Mouse (Mus musculus): ENCODE results near the gene Prss12. TPM values are rescaled to one million over a fixed set of nuclear protein-coding genes. Genes with fewer than 3 reads are reported as not detected.

Gene Prss12
- polyA plus RNA-seq (2015; fragmentation: Nextera tagmentation; extraction: Ambion mirVana), result 22.3 and 27.9 TPM in 2 replicates

DNA sequence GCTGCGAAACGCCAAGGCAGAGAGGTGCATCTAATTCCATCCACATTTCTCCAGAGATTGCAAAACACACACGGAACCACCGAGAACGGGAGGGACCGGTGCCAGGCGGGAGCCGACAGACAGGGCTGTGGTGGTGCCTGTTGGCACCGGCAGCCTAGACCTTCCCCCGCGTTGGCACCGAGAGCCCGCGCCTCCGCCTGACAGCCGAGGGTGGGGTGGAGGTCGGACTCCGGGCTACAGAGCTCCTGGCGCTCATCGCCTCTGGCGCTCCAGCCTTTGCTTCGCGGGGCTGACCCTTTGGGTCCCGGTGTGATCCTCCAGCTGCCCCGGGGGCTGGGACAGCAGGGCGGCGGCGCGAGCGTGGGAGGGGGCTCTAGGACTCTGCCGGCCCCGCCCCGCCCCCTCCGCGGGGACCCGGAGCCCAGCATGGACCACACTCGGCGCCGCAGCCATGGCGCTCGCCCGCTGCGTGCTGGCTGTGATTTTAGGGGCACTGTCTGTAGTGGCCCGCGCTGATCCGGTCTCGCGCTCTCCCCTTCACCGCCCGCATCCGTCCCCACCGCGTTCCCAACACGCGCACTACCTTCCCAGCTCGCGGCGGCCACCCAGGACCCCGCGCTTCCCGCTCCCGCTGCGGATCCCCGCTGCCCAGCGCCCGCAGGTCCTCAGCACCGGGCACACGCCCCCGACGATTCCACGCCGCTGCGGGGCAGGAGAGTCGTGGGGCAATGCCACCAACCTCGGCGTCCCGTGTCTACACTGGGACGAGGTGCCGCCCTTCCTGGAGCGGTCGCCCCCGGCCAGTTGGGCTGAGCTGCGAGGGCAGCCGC, at the start of gene Prss12:
Gene Prss12, plus strand, starts transcription at position 206 of the 830 bp plus-strand sequence.
- Histone ChIP-seq H3K9me3 (no peaks in the 10 kb centered on the region), H3K4me2 (peak within 1 kb of the TSS; percentile 99), H3K36me3 (no peaks in the 10 kb centered on the region), H3K27me3 (peaks cover 25% of the 10 kb centered on the region), H3K4me3 (peak within 1 kb of the TSS; percentile 61), H3K27ac (no peak within 1 kb of the TSS), H3K9ac (peak within 1 kb of the TSS; percentile 56), H3K4me1 (peaks cover 15% of the 10 kb centered on the region)
- peak; percentile 56 for ATAC-seq (ENCODE audit: insufficient number of reproducible peaks, low FRiP score, low TSS enrichment, low read depth)
- WGBS, result under 1% methylated on average over 73 of the region's 84 CpGs

GRCm38 (mm10) chr3:123397562-123398481, 48.9 kb upstream of the Prss12 start:
- Histone ChIP-seq H3K27me3 (no peaks in the 10 kb centered on the region), H3K36me3 (no peaks in the 10 kb centered on the region), H3K4me3 (no peak overlapping the region), H3K4me1 (no peaks in the 10 kb centered on the region), H3K27ac (no peak overlapping the region), H3K9me3 (no peaks in the 10 kb centered on the region), H3K4me2 (no peak overlapping the region), H3K9ac (no peak overlapping the region)
- no peak for ATAC-seq (ENCODE audit: insufficient number of reproducible peaks, low FRiP score, low TSS enrichment, low read depth)
- 56% methylated on average over 9 of the region's 9 CpGs for WGBS

DNA sequence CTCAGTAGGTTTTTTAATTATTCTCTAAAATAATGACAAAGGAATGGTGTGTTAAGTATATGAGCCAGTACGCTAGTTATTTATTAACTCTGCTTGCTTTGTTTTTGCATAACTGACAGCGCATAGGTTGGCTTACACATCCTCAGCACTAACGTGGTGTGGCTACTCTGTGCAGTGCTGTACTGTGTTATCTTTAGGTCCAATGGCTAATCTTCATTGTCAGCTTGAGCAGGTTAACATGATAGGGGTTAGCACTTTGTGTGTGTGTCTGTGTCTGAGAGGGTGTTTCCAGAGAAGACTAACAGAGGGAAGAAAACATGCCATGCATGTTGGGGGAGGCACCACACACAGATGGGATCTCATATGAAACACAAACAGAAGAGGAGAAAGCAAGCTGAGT, 41.8 kb upstream of the Prss12 start:
- Histone ChIP-seq H3K27ac (no peak overlapping the region), H3K9ac (no peak overlapping the region), H3K4me2 (no peak overlapping the region), H3K36me3 (no peaks in the 10 kb centered on the region), H3K9me3 (no peaks in the 10 kb centered on the region), H3K4me3 (no peak overlapping the region), H3K4me1 (no peaks in the 10 kb centered on the region), H3K27me3 (no peaks in the 10 kb centered on the region)
- ATAC-seq (ENCODE audit: insufficient number of reproducible peaks, low FRiP score, low TSS enrichment, low read depth), result no peak
- WGBS, result 83% methylated on average over 3 of the region's 3 CpGs

DNA sequence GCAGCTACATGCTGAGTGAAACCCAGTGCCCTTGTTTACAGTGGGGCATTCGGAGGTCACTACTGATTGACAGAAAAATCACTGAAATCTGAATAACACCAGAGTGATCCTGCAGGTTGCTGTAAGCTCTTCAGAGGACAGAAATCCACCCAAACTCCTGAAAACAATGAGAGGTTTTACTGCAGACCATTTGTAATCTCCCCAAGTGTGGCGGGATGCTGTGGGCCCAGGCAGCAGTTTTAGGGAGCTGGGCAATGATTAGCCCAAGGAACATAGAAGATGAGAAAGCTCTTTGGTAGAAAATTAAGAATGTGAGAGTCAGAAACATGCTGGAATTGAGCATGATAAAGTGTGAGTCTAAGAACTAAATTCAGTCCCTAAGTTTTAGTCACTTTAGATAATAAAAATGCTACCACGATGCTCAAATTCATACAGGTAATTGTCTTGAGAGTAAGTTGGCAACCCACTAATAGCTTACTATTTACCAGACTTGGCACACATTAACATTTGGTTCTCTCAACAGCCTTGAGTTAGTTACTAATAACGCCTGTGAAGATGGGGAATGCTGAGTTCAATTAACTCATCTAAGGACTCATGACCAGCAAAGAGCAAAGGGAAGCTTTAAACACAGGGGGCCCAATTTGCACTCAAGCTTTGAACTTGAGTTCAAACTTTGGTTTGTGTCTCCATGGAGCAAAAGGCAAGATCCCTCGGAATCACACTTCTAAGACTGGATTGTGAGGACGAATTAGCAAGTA, 34.7 kb upstream of the Prss12 start:
- no peak overlapping the region for H3K27ac ChIP-seq
- no peak overlapping the region for H3K4me2 ChIP-seq
- H3K9me3 ChIP-seq, result no peaks in the 10 kb centered on the region
- H3K36me3 ChIP-seq, result no peaks in the 10 kb centered on the region
- no peaks in the 10 kb centered on the region for H3K4me1 ChIP-seq
- 67% methylated on average over 6 of the region's 6 CpGs for WGBS
- H3K27me3 ChIP-seq, result no peaks in the 10 kb centered on the region
- no peak overlapping the region for H3K9ac ChIP-seq
- no peak overlapping the region for H3K4me3 ChIP-seq
- no peak for ATAC-seq (ENCODE audit: insufficient number of reproducible peaks, low FRiP score, low TSS enrichment, low read depth)

- Histone ChIP-seq H3K9me3 (no peaks in the 10 kb centered on the region), H3K4me2 (no peak overlapping the region), H3K4me3 (no peak overlapping the region), H3K4me1 (no peaks in the 10 kb centered on the region), H3K27me3 (no peaks in the 10 kb centered on the region), H3K36me3 (no peaks in the 10 kb centered on the region), H3K27ac (no peak overlapping the region), H3K9ac (no peak overlapping the region)
- ATAC-seq (ENCODE audit: insufficient number of reproducible peaks, low FRiP score, low TSS enrichment, low read depth), result no peak
- WGBS, result 60% methylated on average over 5 of the region's 5 CpGs
These were observed 33.5 kb upstream of the Prss12 start for GRCm38 (mm10) chr3:123413173-123413572.

- Histone ChIP-seq H3K27me3 (no peaks in the 10 kb centered on the region), H3K4me1 (no peaks in the 10 kb centered on the region), H3K36me3 (no peaks in the 10 kb centered on the region), H3K4me3 (no peak overlapping the region), H3K9me3 (no peaks in the 10 kb centered on the region), H3K27ac (no peak overlapping the region), H3K9ac (no peak overlapping the region), H3K4me2 (no peak overlapping the region)
- ATAC-seq (ENCODE audit: insufficient number of reproducible peaks, low FRiP score, low TSS enrichment, low read depth), result no peak
- 55% methylated on average over 2 of the region's 2 CpGs for WGBS
These were observed 21.1 kb upstream of the Prss12 start for GRCm38 (mm10) chr3:123425647-123426046.

- Histone ChIP-seq H3K4me1 (no peaks in the 10 kb centered on the region), H3K27me3 (no peaks in the 10 kb centered on the region), H3K9me3 (no peaks in the 10 kb centered on the region), H3K9ac (no peak overlapping the region), H3K4me2 (no peak overlapping the region), H3K36me3 (no peaks in the 10 kb centered on the region), H3K4me3 (no peak overlapping the region), H3K27ac (no peak overlapping the region)
- WGBS, result 65% methylated on average over 4 of the region's 4 CpGs
- no peak for ATAC-seq (ENCODE audit: insufficient number of reproducible peaks, low FRiP score, low TSS enrichment, low read depth)
These were observed 18.7 kb upstream of the Prss12 start for GRCm38 (mm10) chr3:123428005-123428404.

GRCm38 (mm10) chr3:123429597-123430458, 16.9 kb upstream of the Prss12 start:
- Histone ChIP-seq H3K9ac (no peak overlapping the region), H3K4me3 (no peak overlapping the region), H3K9me3 (no peaks in the 10 kb centered on the region), H3K4me1 (no peaks in the 10 kb centered on the region), H3K4me2 (no peak overlapping the region), H3K27me3 (no peaks in the 10 kb centered on the region), H3K36me3 (no peaks in the 10 kb centered on the region), H3K27ac (no peak overlapping the region)
- WGBS, result 76% methylated on average over 22 of the region's 22 CpGs
- ATAC-seq (ENCODE audit: insufficient number of reproducible peaks, low FRiP score, low TSS enrichment, low read depth), result no peak

GRCm38 (mm10) chr3:123431951-123432674, 14.6 kb upstream of the Prss12 start:
- no peaks in the 10 kb centered on the region for H3K4me1 ChIP-seq
- no peak overlapping the region for H3K27ac ChIP-seq
- H3K27me3 ChIP-seq, result no peaks in the 10 kb centered on the region
- no peaks in the 10 kb centered on the region for H3K36me3 ChIP-seq
- no peak overlapping the region for H3K4me2 ChIP-seq
- no peak for ATAC-seq (ENCODE audit: insufficient number of reproducible peaks, low FRiP score, low TSS enrichment, low read depth)
- 61% methylated on average over 5 of the region's 5 CpGs for WGBS
- no peak overlapping the region for H3K9ac ChIP-seq
- H3K9me3 ChIP-seq, result no peaks in the 10 kb centered on the region
- no peak overlapping the region for H3K4me3 ChIP-seq

DNA sequence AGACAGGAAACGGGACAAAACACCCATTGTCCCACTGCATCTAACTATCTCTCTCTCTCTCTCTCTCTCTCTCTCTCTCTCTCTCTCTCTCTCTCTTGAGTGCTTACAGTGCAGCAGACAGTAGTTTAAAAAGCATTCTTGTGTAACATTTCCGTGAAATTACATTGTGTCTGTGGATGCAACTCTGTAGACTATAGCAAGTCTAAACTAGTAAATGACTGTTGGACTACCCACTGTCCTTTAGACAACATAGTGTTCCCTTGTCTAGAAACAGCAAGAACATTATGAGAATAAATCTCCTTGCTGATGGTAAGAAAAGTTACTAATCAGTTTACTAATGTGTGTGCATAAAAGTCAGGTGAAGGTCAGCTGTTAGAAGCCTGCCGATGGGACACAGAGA, 13.4 kb upstream of the Prss12 start:
- no peaks in the 10 kb centered on the region for H3K36me3 ChIP-seq
- H3K9me3 ChIP-seq, result no peaks in the 10 kb centered on the region
- H3K27me3 ChIP-seq, result no peaks in the 10 kb centered on the region
- H3K4me2 ChIP-seq, result no peak overlapping the region
- 71% methylated on average over 3 of the region's 3 CpGs for WGBS
- no peak overlapping the region for H3K27ac ChIP-seq
- no peak for ATAC-seq (ENCODE audit: insufficient number of reproducible peaks, low FRiP score, low TSS enrichment, low read depth)
- H3K9ac ChIP-seq, result no peak overlapping the region
- H3K4me3 ChIP-seq, result no peak overlapping the region
- no peaks in the 10 kb centered on the region for H3K4me1 ChIP-seq

Data from limb, embryonic 15.5 days (tissue).